Mouse (Mus musculus) stomach, embryonic 14.5 days (tissue): ENCODE data around the gene 2300003K06Rik. TPM values are rescaled to one million over a fixed set of nuclear protein-coding genes. Genes with fewer than 3 reads are reported as not detected.
"Not testable (repeated sequence)": the region's sequence is repeated elsewhere in the genome, so short reads cannot be mapped to it uniquely, and the experiment has no call there.

Source experiments
- ATAC-seq: fragments of 200-750 bp; cut with Nextera tagmentation; 2 replicates; pipeline ENCODE4 v1.8.0; 2017; ENCODE audit warnings: low read depth, moderate TSS enrichment; ENCODE audit not compliant: insufficient number of reproducible peaks, insufficient read depth, low FRiP score
- H3K27ac ChIP-seq: fragments of 300-500 bp; sonication (generic); 2 replicates; pipeline ENCODE4 v1.5.1; 2014; ENCODE audit warnings: mild to moderate bottlenecking, low read length, moderate library complexity, mixed read lengths
- H3K27me3 ChIP-seq: fragments of 300-500 bp; sonication (generic); 2 replicates; pipeline ENCODE4 v1.6.1; 2014; ENCODE audit warnings: low read length, control low read depth, mixed read lengths; ENCODE audit not compliant: control insufficient read depth, insufficient read depth
- H3K36me3 ChIP-seq: fragments of 300-500 bp; sonication (generic); 2 replicates; pipeline ENCODE4 v1.6.1; 2014; ENCODE audit warnings: mild to moderate bottlenecking, control low read depth, low read length, moderate library complexity, mixed read lengths; ENCODE audit not compliant: control insufficient read depth, insufficient read depth
- H3K4me1 ChIP-seq: fragments of 300-500 bp; sonication (generic); 2 replicates; pipeline ENCODE4 v1.6.1; 2014; ENCODE audit warnings: low read length, control low read depth, mixed read lengths; ENCODE audit not compliant: control insufficient read depth, insufficient read depth
- H3K4me2 ChIP-seq: fragments of 300-500 bp; sonication (generic); replicated peaks from 2 replicates; pipeline ENCODE4 v1.6.1; 2014; ENCODE audit warnings: low read depth, low read length, control low read depth
- H3K4me3 ChIP-seq: fragments of 300-500 bp; sonication (generic); 2 replicates; pipeline ENCODE4 v1.5.1; 2014; ENCODE audit warnings: low read depth, low read length, control low read depth
- H3K9ac ChIP-seq: fragments of 300-500 bp; sonication (generic); replicated peaks from 2 replicates; pipeline ENCODE4 v1.6.1; 2014; ENCODE audit warnings: low read depth, mild to moderate bottlenecking, control low read depth, low read length, moderate library complexity, mixed read lengths
- H3K9me3 ChIP-seq: fragments of 300-500 bp; sonication (generic); 2 replicates; pipeline ENCODE4 v1.6.1; 2016; ENCODE audit warnings: low read depth, low read length, control low read depth; ENCODE audit not compliant: control insufficient read depth
- WGBS: fragments of 180-500 bp; shearing (Covaris S2); extraction: QIAGEN DNeasy Blood & Tissue Kit; methylation state at CpG from one replicate; pipeline ENCODE4 v1.1.7; 2014; 5-methylcytosine and 5-hydroxymethylcytosine counted together
- polyA plus RNA-seq: library from polyadenylated mRNA; unstranded; fragments of >200 nt; fragmentation: Nextera tagmentation; extraction: Ambion mirVana; gene quantifications from 2 replicates; pipeline ENCODE4 v1.2.1, GENCODE M21; 2014

2300003K06Rik gene
- polyA plus RNA-seq = not detected in 2 replicates

DNA sequence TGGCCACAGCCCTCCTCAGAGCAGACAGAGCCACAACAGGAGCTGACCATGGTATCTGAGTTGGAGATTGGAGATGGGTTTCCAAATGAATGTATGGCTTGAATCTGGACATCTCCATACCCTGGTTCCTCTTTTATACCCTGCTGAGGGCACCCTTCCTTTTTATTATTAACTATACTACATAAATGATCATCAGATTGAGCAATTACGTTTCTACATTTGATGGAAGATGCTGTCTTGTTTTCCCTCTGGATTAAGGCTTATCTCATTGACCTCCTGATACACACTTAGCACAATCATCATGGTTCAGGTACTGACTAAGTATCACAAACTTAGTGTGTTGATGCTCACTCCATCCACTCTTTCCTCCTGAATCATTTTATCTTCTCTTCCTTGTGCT is at the start of gene 2300003K06Rik:
2300003K06Rik (minus strand) TSS at position 101 of the 400 bp plus-strand sequence.
- Histone ChIP-seq H3K27me3 (no peaks in the 10 kb centered on the region), H3K4me1 (no peaks in the 10 kb centered on the region), H3K9ac (no peak within 1 kb of the TSS), H3K36me3 (no peaks in the 10 kb centered on the region), H3K4me3 (no peak within 1 kb of the TSS), H3K27ac (no peak within 1 kb of the TSS), H3K9me3 (no peaks in the 10 kb centered on the region), H3K4me2 (no peak within 1 kb of the TSS)
- 67% methylated on average over 1 of the region's 1 CpGs for WGBS
- no peak for ATAC-seq

DNA sequence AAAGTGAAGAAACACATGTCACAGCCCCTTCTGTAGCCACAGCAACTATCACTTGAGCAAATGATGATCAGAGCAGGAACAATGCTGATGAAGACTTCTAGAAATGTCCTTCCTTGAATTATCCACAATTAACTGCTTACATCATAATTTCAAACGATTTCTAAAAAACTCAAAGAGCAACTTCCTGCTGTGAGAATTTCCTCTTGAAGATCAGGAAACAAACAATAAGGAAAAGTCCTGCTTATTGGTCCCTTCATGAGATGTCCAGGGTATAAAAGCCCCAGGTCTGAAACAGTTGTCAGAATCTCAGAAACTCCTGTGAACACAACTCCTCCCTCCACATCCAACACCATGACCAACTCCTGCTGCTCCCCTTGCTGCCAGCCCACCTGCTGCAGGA is 41.0 kb upstream of the 2300003K06Rik start, which contains the start of gene Gm11567:
Gm11567 (plus strand) TSS at position 301 of the 400 bp plus-strand sequence.
- not testable (repeated sequence) for H3K4me2 ChIP-seq, H3K4me3 ChIP-seq, H3K9me3 ChIP-seq, H3K9ac ChIP-seq, H3K36me3 ChIP-seq, H3K27me3 ChIP-seq, H3K4me1 ChIP-seq, H3K27ac ChIP-seq, ATAC-seq
- WGBS = 61% methylated on average over 1 of the region's 1 CpGs

GRCm38 (mm10) chr11:99873089-99873488 is 35.2 kb upstream of the 2300003K06Rik start, which contains the start of gene Krtap9-1:
Gene Krtap9-1, plus strand, starts transcription at chr11:99873389.
- not testable (repeated sequence) for H3K36me3 ChIP-seq, H3K27me3 ChIP-seq, H3K27ac ChIP-seq, H3K4me2 ChIP-seq, H3K9me3 ChIP-seq, H3K4me1 ChIP-seq, H3K9ac ChIP-seq, H3K4me3 ChIP-seq, ATAC-seq
- 72% methylated on average over 1 of the region's 1 CpGs for WGBS

GRCm38 (mm10) chr11:99864176-99864575 is 26.3 kb upstream of the 2300003K06Rik start, which contains the start of gene Gm11559:
Gene Gm11559, plus strand, starts transcription at chr11:99864476.
- H3K9me3 ChIP-seq, ATAC-seq, H3K36me3 ChIP-seq, H3K4me3 ChIP-seq, H3K27ac ChIP-seq, H3K9ac ChIP-seq, H3K4me1 ChIP-seq, H3K4me2 ChIP-seq, H3K27me3 ChIP-seq: not testable (repeated sequence)
- 57% methylated on average over 1 of the region's 1 CpGs for WGBS

- Histone ChIP-seq H3K36me3 (no peaks in the 10 kb centered on the region), H3K4me1 (no peaks in the 10 kb centered on the region), H3K9ac (no peak overlapping the region), H3K9me3 (no peaks in the 10 kb centered on the region), H3K27ac (no peak overlapping the region), H3K4me3 (no peak overlapping the region), H3K27me3 (no peaks in the 10 kb centered on the region), H3K4me2 (no peak overlapping the region)
- 66% methylated on average over 2 of the region's 2 CpGs for WGBS
- ATAC-seq = no peak
Measured at GRCm38 (mm10) chr11:99858761-99859160, 20.9 kb upstream of the 2300003K06Rik start.

DNA sequence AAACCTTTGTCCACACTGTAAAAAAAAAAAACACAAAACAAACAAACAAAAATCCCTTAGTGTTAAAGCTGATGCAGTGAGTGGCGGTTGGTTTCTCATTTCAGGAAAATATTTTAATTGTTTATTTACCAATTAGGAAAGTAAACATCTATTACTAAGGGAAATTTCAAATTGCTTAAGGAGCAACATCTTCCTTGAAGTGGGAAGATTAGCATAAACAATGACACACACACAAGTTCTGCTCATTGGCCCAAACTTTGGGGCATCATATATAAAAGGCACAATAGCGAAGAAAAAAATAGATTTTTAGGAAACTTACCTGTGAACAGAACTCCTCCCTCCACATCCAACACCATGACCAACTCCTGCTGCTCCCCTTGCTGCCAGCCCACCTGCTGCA is 19.8 kb upstream of the 2300003K06Rik start, which contains the start of gene Gm11568:
Gm11568 (plus strand) TSS at position 301 of the 400 bp plus-strand sequence.
- Histone ChIP-seq H3K4me1 (no peaks in the 10 kb centered on the region), H3K36me3 (no peaks in the 10 kb centered on the region), H3K4me2 (no peak within 1 kb of the TSS), H3K27ac (no peak within 1 kb of the TSS), H3K4me3 (no peak within 1 kb of the TSS), H3K9me3 (no peaks in the 10 kb centered on the region), H3K27me3 (no peaks in the 10 kb centered on the region), H3K9ac (no peak within 1 kb of the TSS)
- 79% methylated on average over 2 of the region's 2 CpGs for WGBS
- no peak for ATAC-seq

DNA sequence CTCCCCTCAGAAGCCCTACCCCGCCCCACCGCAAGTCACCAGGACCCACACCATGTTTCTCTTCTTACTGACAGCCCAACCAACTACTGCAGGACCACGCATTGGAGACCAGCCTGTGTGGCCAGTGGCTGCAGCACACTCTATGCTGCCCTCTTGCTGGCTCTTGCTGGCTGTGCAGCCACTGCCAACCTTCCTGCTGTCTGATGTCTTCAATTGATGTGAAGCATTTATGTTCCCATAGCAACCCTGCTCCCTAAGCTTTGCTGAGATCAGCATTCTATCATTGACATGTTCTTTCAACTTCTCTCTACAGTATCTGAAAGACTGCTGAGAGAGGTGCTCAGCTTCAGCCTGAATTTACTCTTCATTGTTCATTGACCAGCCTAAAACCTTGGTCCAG is 16.3 kb upstream of the 2300003K06Rik start:
- 43% methylated on average over 3 of the region's 3 CpGs for WGBS

GRCm38 (mm10) chr11:99851508-99851907 is 13.6 kb upstream of the 2300003K06Rik start, which contains the start of gene Krtap4-16:
Gene Krtap4-16, minus strand, starts transcription at chr11:99851608.
- no peaks in the 10 kb centered on the region for H3K36me3 ChIP-seq
- no peak within 1 kb of the TSS for H3K27ac ChIP-seq
- no peak within 1 kb of the TSS for H3K9ac ChIP-seq
- ATAC-seq = no peak
- H3K4me3 ChIP-seq = no peak within 1 kb of the TSS
- no peaks in the 10 kb centered on the region for H3K9me3 ChIP-seq
- no peaks in the 10 kb centered on the region for H3K4me1 ChIP-seq
- H3K27me3 ChIP-seq = no peaks in the 10 kb centered on the region
- no peak within 1 kb of the TSS for H3K4me2 ChIP-seq

More for the DNA sequence above, 16.3 kb upstream of the 2300003K06Rik start:
- no peak overlapping the region for H3K9ac ChIP-seq
- no peak for ATAC-seq
- no peak overlapping the region for H3K4me3 ChIP-seq
- no peaks in the 10 kb centered on the region for H3K9me3 ChIP-seq
- no peaks in the 10 kb centered on the region for H3K36me3 ChIP-seq
- H3K4me1 ChIP-seq = no peaks in the 10 kb centered on the region
- H3K27me3 ChIP-seq = no peaks in the 10 kb centered on the region
- H3K4me2 ChIP-seq = no peak overlapping the region
- no peak overlapping the region for H3K27ac ChIP-seq

DNA sequence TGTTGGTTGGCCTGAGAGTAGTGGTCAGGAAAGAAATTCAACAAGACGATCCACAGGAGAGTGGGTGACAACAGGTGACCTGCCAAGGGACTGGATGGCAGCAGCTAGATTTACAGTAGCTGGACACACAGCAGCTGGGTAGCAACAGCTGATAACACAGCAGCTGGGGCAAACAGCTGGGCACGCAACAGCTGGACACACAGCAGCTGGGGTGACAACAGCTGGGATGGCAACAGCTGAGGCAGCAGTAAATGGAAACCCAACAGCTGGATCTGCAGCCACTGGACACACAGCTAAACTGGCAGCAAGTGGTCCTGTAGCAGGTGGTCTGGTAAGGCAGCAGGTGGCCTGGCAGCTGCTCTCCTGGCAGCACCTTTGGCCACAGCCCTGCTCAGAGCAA is 8.9 kb upstream of the 2300003K06Rik start:
- Histone ChIP-seq H3K4me3 (no peak overlapping the region), H3K36me3 (no peaks in the 10 kb centered on the region), H3K9ac (no peak overlapping the region), H3K27ac (no peak overlapping the region), H3K9me3 (no peaks in the 10 kb centered on the region), H3K4me2 (no peak overlapping the region), H3K4me1 (no peaks in the 10 kb centered on the region), H3K27me3 (no peaks in the 10 kb centered on the region)
- no peak for ATAC-seq
- 81% methylated on average over 2 of the region's 2 CpGs for WGBS
